Mouse (Mus musculus): ENCODE results near the gene Mfsd5.
A peak's percentile ranks its signal among the peaks of the same experiment; 100 is the strongest.

Gene Mfsd5

GRCm38 (mm10) chr15:102279092-102279782 lies at the start of gene Mfsd5:
Mfsd5 (plus strand) TSS chr15:102279454.
- DNase-seq, result peak; percentile 86

- no peak for DNase-seq
Measured at GRCm38 (mm10) chr15:102230408-102231321, 48.6 kb upstream of the Mfsd5 start.

GRCm38 (mm10) chr15:102231748-102232147 lies 47.5 kb upstream of the Mfsd5 start, which contains the start of gene Itgb7:
Itgb7 (minus strand) TSS chr15:102231944.
- DNase-seq, result peak; percentile 81

- no peak for DNase-seq
Measured at GRCm38 (mm10) chr15:102232764-102233163, 46.5 kb upstream of the Mfsd5 start.

- DNase-seq, result peak; percentile 49
Measured at GRCm38 (mm10) chr15:102233896-102234295, 45.4 kb upstream of the Mfsd5 start.

GRCm38 (mm10) chr15:102235371-102236027 lies 43.8 kb upstream of the Mfsd5 start:
- DNase-seq, result peak; percentile 32

- no peak for DNase-seq
Measured at GRCm38 (mm10) chr15:102238543-102239259, 40.6 kb upstream of the Mfsd5 start.

- DNase-seq, result peak; percentile 82
Measured at GRCm38 (mm10) chr15:102239260-102239590, 40.0 kb upstream of the Mfsd5 start.

- no peak for DNase-seq
Measured at GRCm38 (mm10) chr15:102239851-102240250, 39.4 kb upstream of the Mfsd5 start.

- DNase-seq, result no peak
Measured at GRCm38 (mm10) chr15:102240607-102241006, 38.6 kb upstream of the Mfsd5 start.

- no peak for DNase-seq
Measured at GRCm38 (mm10) chr15:102242404-102243228, 36.6 kb upstream of the Mfsd5 start.

GRCm38 (mm10) chr15:102243229-102244190 lies 35.7 kb upstream of the Mfsd5 start:
- DNase-seq, result no peak

- DNase-seq, result no peak
Measured at GRCm38 (mm10) chr15:102244306-102245191, 34.7 kb upstream of the Mfsd5 start.

GRCm38 (mm10) chr15:102245461-102245881 lies 33.8 kb upstream of the Mfsd5 start:
- no peak for DNase-seq

GRCm38 (mm10) chr15:102245891-102246741 lies 33.1 kb upstream of the Mfsd5 start:
- DNase-seq, result peak; percentile 66

- peak; percentile 71 for DNase-seq
Measured at GRCm38 (mm10) chr15:102246866-102247251, 32.4 kb upstream of the Mfsd5 start.

GRCm38 (mm10) chr15:102247252-102248130 lies 31.8 kb upstream of the Mfsd5 start:
- DNase-seq, result peak; percentile 48

All from thymus, postnatal 25 days (tissue).